Comparison of ENCODE assay signal across 8 mouse cellular contexts in genomic region chr9:65679181-65679761, GRCm38 (mm10). TPM values are rescaled to one million over a fixed set of nuclear protein-coding genes. Genes with fewer than 3 reads are reported as not detected.
DNase-seq lines count a peak whose midpoint lies in the region; ATAC-seq and TF ChIP-seq lines count a peak whose summit lies in the region.
"Had no signal": no experiment of that assay in that cellular context is flagged by ENCODE, and none has a peak within 500 bp of the region (broad histone marks: within the 10 kb centered on the region; RNA-seq: fewer than 3 reads in every experiment).

No protein-coding gene starts in this region.

- H3K4me2 ChIP-seq in lung, embryonic 14.5 days = peak overlapping the region; percentile 86

- peak; percentile 58 for DNase-seq in brain, adult 2 months (ENCODE audit: low read depth, low spot score)
- peak; percentile 67 for DNase-seq in embryo, embryonic 11 days
- peak; percentile 74 to 78 for DNase-seq in heart, adult 9 months (ENCODE audit: low spot score in 2 of 2)
- DNase-seq in kidney, adult 2 months = peak; percentile 80
- peak; percentile 81 for DNase-seq in lung, embryonic 14.5 days
- peak; percentile 67 for DNase-seq in skeletal muscle tissue, adult 2 months (ENCODE audit: low read depth, low spot score)
- no peak for DNase-seq in thymus, adult 2 months

- H3K27me3 ChIP-seq in kidney, adult 2 months (replicated peaks; ENCODE audit: control insufficient read depth, insufficient read depth, low read length) = no peaks in the 10 kb centered on the region
- no peaks in the 10 kb centered on the region for H3K27me3 ChIP-seq in lung, embryonic 14.5 days (ENCODE audit: insufficient read depth, low read length)
- H3K27me3 ChIP-seq in thymus, adult 2 months (ENCODE audit: control insufficient read depth, insufficient read depth, low read length) = no peaks in the 10 kb centered on the region

- no peak for TF ChIP-seq CTCF in kidney, adult 2 months (conservative IDR thresholded peaks at IDR 0.05; ENCODE audit: insufficient read depth, insufficient read length, low read depth, low read length)
- TF ChIP-seq CTCF in lung, embryonic 14.5 days (IDR thresholded peaks at IDR 0.05; ENCODE audit: low read depth) = no peak
- TF ChIP-seq CTCF in thymus, adult 2 months (IDR thresholded peaks at IDR 0.05; ENCODE audit: borderline replicate concordance, control insufficient read depth, extremely low read depth, insufficient read depth, low read length, poor library complexity) = no peak

- TF ChIP-seq POLR2A in kidney, adult 2 months (IDR thresholded peaks at IDR 0.05; ENCODE audit: low read depth, low read length) = no peak
- TF ChIP-seq POLR2A in thymus, adult 2 months (IDR thresholded peaks at IDR 0.05; ENCODE audit: control insufficient read depth, extremely low read depth, insufficient read depth, low read length, poor library complexity) = no peak

- 8% methylated on average over 5 of the region's 5 CpGs for WGBS in kidney, adult 2 months
- WGBS in lung, embryonic 14.5 days = 8% methylated on average over 5 of the region's 5 CpGs
- WGBS in thymus, adult 2 months = 84% methylated on average over 5 of the region's 5 CpGs

- peak overlapping the region; percentile 83 for H3K27ac ChIP-seq in kidney, adult 2 months (ENCODE audit: insufficient read depth, low read depth, low read length)
- H3K27ac ChIP-seq in lung, embryonic 14.5 days (ENCODE audit: low read depth) = peak overlapping the region; percentile 80
- H3K27ac ChIP-seq in thymus, adult 2 months (ENCODE audit: control insufficient read depth, insufficient read depth, low read length) = no peak overlapping the region

- no peaks in the 10 kb centered on the region for H3K36me3 ChIP-seq in kidney, adult 2 months (ENCODE audit: control insufficient read depth, insufficient read depth, low read length)
- peaks cover 14% of the 10 kb centered on the region; the same call in 1 of the 2 replicates for H3K36me3 ChIP-seq in lung, embryonic 14.5 days (ENCODE audit: insufficient read depth)
- H3K36me3 ChIP-seq in thymus, adult 2 months (ENCODE audit: control insufficient read depth, insufficient read depth, low read length) = no peaks in the 10 kb centered on the region

- peak overlapping the region; percentile 39 for H3K4me3 ChIP-seq in kidney, adult 2 months (ENCODE audit: insufficient read depth, low read depth, low read length)
- peak overlapping the region; percentile 64 for H3K4me3 ChIP-seq in lung, embryonic 14.5 days (ENCODE audit: low read depth, low read length)
- H3K4me3 ChIP-seq in thymus, adult 2 months (ENCODE audit: control insufficient read depth, insufficient read depth, low read length) = no peak overlapping the region
- H3K4me3 ChIP-seq: erythroblast, embryonic 14.5 days had no signal

- ATAC-seq in lung, embryonic 14.5 days (ENCODE audit: insufficient read depth) = peak; percentile 53; the same call in 1 of the 2 replicates

- peaks cover 33% of the 10 kb centered on the region for H3K4me1 ChIP-seq in kidney, adult 2 months (ENCODE audit: control insufficient read depth, insufficient read depth, low read length)
- peaks cover 36% of the 10 kb centered on the region for H3K4me1 ChIP-seq in lung, embryonic 14.5 days (ENCODE audit: insufficient read depth)
- H3K4me1 ChIP-seq in thymus, adult 2 months (replicated peaks; ENCODE audit: control insufficient read depth, insufficient read depth, low read length) = peaks cover 19% of the 10 kb centered on the region

- H3K9ac ChIP-seq in lung, embryonic 14.5 days = peak overlapping the region; percentile 33; the same call in 1 of the 2 replicates

- H3K9me3 ChIP-seq in lung, embryonic 14.5 days (ENCODE audit: low read depth, low read length) = no peaks in the 10 kb centered on the region

RNA-seq across cellular contexts. Expression of gene Oaz2, which starts 11.5 kb away (rescaled TPM):
- 139 and 147 TPM in 2 replicates for polyA plus RNA-seq in kidney, adult 2 months (2012; rRNA removed)
- 263 and 267 TPM in 2 replicates for polyA plus RNA-seq in lung, embryonic 14.5 days (2014; fragmentation: Nextera tagmentation; extraction: Ambion mirVana)
- polyA plus RNA-seq in thymus, adult 2 months (2012; rRNA removed) = 58.6 and 68.1 TPM in 2 replicates

RNA-seq across cellular contexts. Expression of gene Rbpms2, which starts 49.8 kb away (rescaled TPM):
- 257 and 303 TPM in 2 replicates for polyA plus RNA-seq in kidney, adult 2 months (2012; rRNA removed)
- polyA plus RNA-seq in lung, embryonic 14.5 days (2014; fragmentation: Nextera tagmentation; extraction: Ambion mirVana) = 20.3 and 25.3 TPM in 2 replicates
- 10.5 and 11.5 TPM in 2 replicates for polyA plus RNA-seq in thymus, adult 2 months (2012; rRNA removed)
